Mouse (Mus musculus): Measurements from ENCODE around the gene Prickle2. TPM values are rescaled to one million over a fixed set of nuclear protein-coding genes. Genes with fewer than 3 reads are reported as not detected.

Prickle2 gene
- polyA plus RNA-seq, 1 experiment from 2014 or later = 11.7 TPM

- no peak overlapping the region for H3K4me2 ChIP-seq (replicated peaks)
- ATAC-seq (ENCODE audit: low FRiP score, low read depth) = no peak
- no peaks in the 10 kb centered on the region for H3K36me3 ChIP-seq
- H3K9ac ChIP-seq = no peak overlapping the region
- 66% methylated on average over 2 of the region's 2 CpGs for WGBS
- no peak overlapping the region for H3K27ac ChIP-seq
- H3K4me3 ChIP-seq = no peak overlapping the region
- H3K9me3 ChIP-seq = no peaks in the 10 kb centered on the region
- no peaks in the 10 kb centered on the region for H3K27me3 ChIP-seq (replicated peaks)
- H3K4me1 ChIP-seq = no peaks in the 10 kb centered on the region
Observed at GRCm38 (mm10) chr6:92525646-92526045, 180.3 kb downstream of the Prickle2 start.

- Histone ChIP-seq H3K9me3 (no peaks in the 10 kb centered on the region), H3K4me3 (no peak overlapping the region), H3K27me3 (replicated peaks) (no peaks in the 10 kb centered on the region), H3K9ac (no peak overlapping the region), H3K27ac (no peak overlapping the region), H3K36me3 (no peaks in the 10 kb centered on the region), H3K4me1 (0 out of 2 replicates have a peak, but pooled peaks cover 3% of the 10 kb centered on the region), H3K4me2 (replicated peaks) (no peak overlapping the region)
- 89% methylated on average over 7 of the region's 7 CpGs for WGBS
- ATAC-seq (ENCODE audit: low FRiP score, low read depth) = no peak
Observed at GRCm38 (mm10) chr6:92521526-92522075, 184.4 kb downstream of the Prickle2 start.

- Histone ChIP-seq H3K27ac (no peak overlapping the region), H3K36me3 (no peaks in the 10 kb centered on the region), H3K4me3 (no peak overlapping the region), H3K9me3 (no peaks in the 10 kb centered on the region), H3K4me2 (replicated peaks) (no peak overlapping the region), H3K27me3 (replicated peaks) (no peaks in the 10 kb centered on the region), H3K9ac (no peak overlapping the region), H3K4me1 (0 out of 2 replicates have a peak, but pooled peaks cover 3% of the 10 kb centered on the region)
- 68% methylated on average over 5 of the region's 5 CpGs for WGBS
- no peak for ATAC-seq (ENCODE audit: low FRiP score, low read depth)
Observed at GRCm38 (mm10) chr6:92520088-92520875, 185.7 kb downstream of the Prickle2 start.

GRCm38 (mm10) chr6:92518438-92518968 is 187.5 kb downstream of the Prickle2 start:
- Histone ChIP-seq H3K9ac (no peak overlapping the region), H3K4me2 (replicated peaks) (no peak overlapping the region), H3K9me3 (no peaks in the 10 kb centered on the region), H3K27ac (no peak overlapping the region), H3K27me3 (replicated peaks) (no peaks in the 10 kb centered on the region), H3K4me1 (0 out of 2 replicates have a peak, but pooled peaks cover 3% of the 10 kb centered on the region), H3K4me3 (no peak overlapping the region), H3K36me3 (no peaks in the 10 kb centered on the region)
- ATAC-seq (ENCODE audit: low FRiP score, low read depth) = no peak
- WGBS = 88% methylated on average over 6 of the region's 6 CpGs

- WGBS = 76% methylated on average over 2 of the region's 2 CpGs
- H3K4me3 ChIP-seq = no peak overlapping the region
- no peak overlapping the region for H3K4me2 ChIP-seq (replicated peaks)
- 0 out of 2 replicates have a peak, but pooled peaks cover 3% of the 10 kb centered on the region for H3K4me1 ChIP-seq
- H3K36me3 ChIP-seq = no peaks in the 10 kb centered on the region
- no peak for ATAC-seq (ENCODE audit: low FRiP score, low read depth)
- H3K9me3 ChIP-seq = no peaks in the 10 kb centered on the region
- no peaks in the 10 kb centered on the region for H3K27me3 ChIP-seq (replicated peaks)
- H3K9ac ChIP-seq = no peak overlapping the region
- no peak overlapping the region for H3K27ac ChIP-seq
Observed at GRCm38 (mm10) chr6:92517002-92517401, 189.0 kb downstream of the Prickle2 start.

- Histone ChIP-seq H3K27me3 (replicated peaks) (no peaks in the 10 kb centered on the region), H3K9ac (no peak overlapping the region), H3K27ac (no peak overlapping the region), H3K4me2 (replicated peaks) (no peak overlapping the region), H3K36me3 (no peaks in the 10 kb centered on the region), H3K4me3 (no peak overlapping the region), H3K9me3 (no peaks in the 10 kb centered on the region), H3K4me1 (no peaks in the 10 kb centered on the region)
- 95% methylated on average over 1 of the region's 1 CpGs for WGBS
- ATAC-seq (ENCODE audit: low FRiP score, low read depth) = no peak
Observed at GRCm38 (mm10) chr6:92512001-92512400, 194.0 kb downstream of the Prickle2 start.

GRCm38 (mm10) chr6:92509712-92510111 is 196.2 kb downstream of the Prickle2 start:
- H3K36me3 ChIP-seq = no peaks in the 10 kb centered on the region
- H3K4me3 ChIP-seq = no peak overlapping the region
- H3K9ac ChIP-seq = no peak overlapping the region
- H3K4me1 ChIP-seq = no peaks in the 10 kb centered on the region
- H3K27me3 ChIP-seq (replicated peaks) = no peaks in the 10 kb centered on the region
- no peaks in the 10 kb centered on the region for H3K9me3 ChIP-seq
- no peak overlapping the region for H3K27ac ChIP-seq
- ATAC-seq (ENCODE audit: low FRiP score, low read depth) = no peak
- no peak overlapping the region for H3K4me2 ChIP-seq (replicated peaks)
- WGBS = 69% methylated on average over 2 of the region's 2 CpGs

- ATAC-seq (ENCODE audit: low FRiP score, low read depth) = no peak
- 79% methylated on average over 3 of the region's 3 CpGs for WGBS
- no peaks in the 10 kb centered on the region for H3K4me1 ChIP-seq
- no peak overlapping the region for H3K27ac ChIP-seq
- H3K27me3 ChIP-seq (replicated peaks) = no peaks in the 10 kb centered on the region
- H3K4me3 ChIP-seq = no peak overlapping the region
- no peak overlapping the region for H3K9ac ChIP-seq
- H3K36me3 ChIP-seq = no peaks in the 10 kb centered on the region
- H3K9me3 ChIP-seq = no peaks in the 10 kb centered on the region
- no peak overlapping the region for H3K4me2 ChIP-seq (replicated peaks)
Observed at GRCm38 (mm10) chr6:92506276-92506675, 199.7 kb downstream of the Prickle2 start.

GRCm38 (mm10) chr6:92499449-92499848 is 206.5 kb downstream of the Prickle2 start:
- Histone ChIP-seq H3K4me2 (replicated peaks) (no peak overlapping the region), H3K27me3 (replicated peaks) (no peaks in the 10 kb centered on the region), H3K27ac (no peak overlapping the region), H3K9ac (no peak overlapping the region), H3K4me3 (no peak overlapping the region), H3K36me3 (no peaks in the 10 kb centered on the region), H3K9me3 (no peaks in the 10 kb centered on the region), H3K4me1 (no peaks in the 10 kb centered on the region; the same call in 1 of the 2 replicates)
- 85% methylated on average over 4 of the region's 4 CpGs for WGBS
- ATAC-seq (ENCODE audit: low FRiP score, low read depth) = no peak

GRCm38 (mm10) chr6:92498574-92498973 is 207.4 kb downstream of the Prickle2 start:
- no peaks in the 10 kb centered on the region for H3K27me3 ChIP-seq (replicated peaks)
- ATAC-seq (ENCODE audit: low FRiP score, low read depth) = no peak
- H3K27ac ChIP-seq = no peak overlapping the region
- no peaks in the 10 kb centered on the region; the same call in 1 of the 2 replicates for H3K4me1 ChIP-seq
- H3K9me3 ChIP-seq = no peaks in the 10 kb centered on the region
- no peak overlapping the region for H3K4me3 ChIP-seq
- H3K36me3 ChIP-seq = no peaks in the 10 kb centered on the region
- no peak overlapping the region for H3K4me2 ChIP-seq (replicated peaks)
- H3K9ac ChIP-seq = no peak overlapping the region
- 61% methylated on average over 6 of the region's 6 CpGs for WGBS

- no peak overlapping the region for H3K9ac ChIP-seq
- no peaks in the 10 kb centered on the region for H3K27me3 ChIP-seq (replicated peaks)
- H3K4me2 ChIP-seq (replicated peaks) = no peak overlapping the region
- ATAC-seq (ENCODE audit: low FRiP score, low read depth) = no peak
- no peaks in the 10 kb centered on the region; the same call in 1 of the 2 replicates for H3K4me1 ChIP-seq
- H3K9me3 ChIP-seq = no peaks in the 10 kb centered on the region
- H3K36me3 ChIP-seq = no peaks in the 10 kb centered on the region
- no peak overlapping the region for H3K4me3 ChIP-seq
- 73% methylated on average over 4 of the region's 4 CpGs for WGBS
- no peak overlapping the region for H3K27ac ChIP-seq
Observed at GRCm38 (mm10) chr6:92497279-92497678, 208.7 kb downstream of the Prickle2 start.

GRCm38 (mm10) chr6:92495500-92495899 is 210.5 kb downstream of the Prickle2 start:
- Histone ChIP-seq H3K4me3 (no peak overlapping the region), H3K27ac (no peak overlapping the region), H3K9me3 (no peaks in the 10 kb centered on the region), H3K36me3 (no peaks in the 10 kb centered on the region), H3K27me3 (replicated peaks) (no peaks in the 10 kb centered on the region), H3K4me1 (no peaks in the 10 kb centered on the region; the same call in 1 of the 2 replicates), H3K4me2 (replicated peaks) (no peak overlapping the region), H3K9ac (no peak overlapping the region)
- no peak for ATAC-seq (ENCODE audit: low FRiP score, low read depth)
- WGBS = 61% methylated on average over 3 of the region's 3 CpGs
